Mouse (Mus musculus): ENCODE data around the gene Olfr50.

The Olfr50 gene

DNA sequence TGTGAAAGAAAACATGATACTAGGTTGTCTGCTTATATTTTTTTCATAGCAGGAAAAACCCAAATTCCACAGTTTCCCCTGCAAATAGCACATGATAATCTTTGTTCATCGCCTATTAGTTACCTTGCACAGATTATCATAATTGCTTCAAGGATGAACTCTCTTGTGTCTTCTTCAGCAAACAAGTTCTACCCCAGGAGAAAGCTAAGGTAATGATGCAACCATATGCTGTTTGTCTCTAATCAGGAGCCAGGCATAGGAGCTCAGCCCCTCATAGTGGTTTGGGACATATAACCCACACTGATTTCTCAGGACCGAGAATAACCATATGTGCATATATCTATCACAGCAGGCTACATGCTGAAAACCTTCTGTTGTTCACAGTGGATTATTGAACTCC lies at the start of gene Olfr50:
Gene Olfr50 (plus strand): TSS at position 301 of the 400 bp plus-strand sequence.
- DNase-seq: no peak

DNA sequence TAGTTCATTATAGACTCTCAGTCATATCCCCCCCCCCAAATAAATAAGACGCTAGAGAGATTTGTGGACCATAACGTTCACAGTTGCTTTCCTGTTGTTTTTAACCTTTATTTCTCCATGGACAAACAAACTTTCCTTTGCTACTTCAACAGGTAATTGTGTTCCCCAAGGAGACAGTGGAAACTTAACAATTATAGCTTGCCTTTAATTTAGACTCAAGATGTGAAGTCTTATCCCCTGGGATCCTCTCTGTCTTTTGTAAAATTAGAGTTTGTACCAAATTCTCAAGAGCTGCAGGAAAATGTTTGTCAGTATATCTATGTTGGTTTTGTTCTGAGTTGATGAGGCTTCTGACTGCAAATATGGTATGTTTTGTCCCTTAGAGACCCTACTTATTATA lies 6.4 kb upstream of the Olfr50 start, which contains the start of gene Olfr348:
Gene Olfr348 (plus strand): TSS at position 301 of the 400 bp plus-strand sequence.
- no peak for DNase-seq

DNA sequence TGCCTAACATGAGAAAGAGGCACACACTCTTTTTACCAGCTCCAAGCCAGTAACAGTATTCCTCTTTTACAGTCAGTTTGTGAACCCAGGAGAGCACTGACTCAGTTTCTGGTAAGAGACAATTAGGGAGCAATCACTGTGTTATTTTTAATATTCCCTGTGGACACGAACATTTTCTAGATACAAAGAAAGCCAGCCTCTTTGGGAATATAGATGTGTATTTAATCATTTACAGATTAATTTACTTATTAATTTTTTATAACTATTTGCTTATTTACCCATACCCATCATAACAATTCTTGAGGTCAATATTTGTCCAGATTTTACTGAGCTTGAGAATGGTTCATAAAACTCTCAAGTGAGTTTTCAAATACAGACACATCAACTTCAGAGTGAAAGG lies 26.6 kb downstream of the Olfr50 start, which contains the start of gene Olfr3:
Gene Olfr3 (minus strand): TSS at position 101 of the 400 bp plus-strand sequence.
- DNase-seq: no peak

DNA sequence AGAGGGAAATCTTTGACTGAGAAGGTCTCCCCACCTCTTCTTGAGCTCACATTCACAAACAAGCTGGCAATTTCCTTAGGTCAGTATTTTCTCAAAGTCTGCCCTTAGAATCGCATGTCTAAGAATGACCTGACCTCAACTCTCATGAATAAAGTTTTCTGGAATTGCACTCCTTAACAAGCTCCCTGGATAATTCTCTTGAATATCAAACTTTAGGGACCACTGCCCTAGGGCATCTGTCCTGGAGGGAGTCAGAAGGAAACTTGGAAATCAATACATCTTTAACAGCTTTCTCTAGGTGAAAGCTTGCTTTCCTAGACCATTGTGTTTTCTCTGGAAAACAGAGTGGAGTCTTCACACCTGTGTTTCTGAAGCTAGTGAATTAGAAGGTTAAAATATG lies 55.7 kb downstream of the Olfr50 start, which contains the start of gene Olfr350:
Gene Olfr350 (plus strand): TSS at position 301 of the 400 bp plus-strand sequence.
- no peak for DNase-seq

All from cerebellum, postnatal 36 days (tissue).